Mouse (Mus musculus) neural tube, embryonic 13.5 days (tissue): Measurements from ENCODE around the gene Prps1l3. TPM values are rescaled to one million over a fixed set of nuclear protein-coding genes. Genes with fewer than 3 reads are reported as not detected.
"Not testable (repeated sequence)": the region's sequence is repeated elsewhere in the genome, so short reads cannot be mapped to it uniquely, and the experiment has no call there.

Source experiments
- ATAC-seq: fragments of 200-750 bp; cut with Nextera tagmentation; 2 replicates; pipeline ENCODE4 v1.8.0; 2017; ENCODE audit warnings: low read depth, mild to moderate bottlenecking, moderate TSS enrichment, moderate library complexity
- H3K27ac ChIP-seq: fragments of 300-500 bp; sonication (generic); replicated peaks from 2 replicates; pipeline ENCODE4 v1.5.1; 2015; ENCODE audit warnings: moderate library complexity, mild to moderate bottlenecking, inconsistent platforms
- H3K27me3 ChIP-seq: fragments of 300-500 bp; sonication (generic); 2 replicates; pipeline ENCODE4 v1.6.1; 2015; ENCODE audit warnings: mild to moderate bottlenecking, inconsistent platforms
- H3K36me3 ChIP-seq: fragments of 300-500 bp; sonication (generic); 2 replicates; pipeline ENCODE4 v1.6.1; 2015; ENCODE audit warnings: mild to moderate bottlenecking, inconsistent platforms
- H3K4me1 ChIP-seq: fragments of 300-500 bp; sonication (generic); replicated peaks from 2 replicates; pipeline ENCODE4 v1.6.1; 2015; ENCODE audit warnings: inconsistent platforms
- H3K4me2 ChIP-seq: fragments of 300-500 bp; sonication (generic); 2 replicates; pipeline ENCODE4 v1.6.1; 2015; ENCODE audit warnings: inconsistent platforms, mild to moderate bottlenecking, moderate library complexity
- H3K4me3 ChIP-seq: fragments of 300-500 bp; sonication (generic); 2 replicates; pipeline ENCODE4 v1.5.1; 2015; ENCODE audit warnings: mild to moderate bottlenecking, inconsistent platforms
- H3K9ac ChIP-seq: fragments of 300-500 bp; sonication (generic); 2 replicates; pipeline ENCODE4 v1.6.1; 2015; ENCODE audit warnings: moderate library complexity, mild to moderate bottlenecking, inconsistent platforms
- H3K9me3 ChIP-seq: fragments of 300-500 bp; sonication (generic); 2 replicates; pipeline ENCODE4 v1.6.1; 2016; ENCODE audit warnings: inconsistent platforms
- WGBS: fragments of 180-500 bp; shearing (Covaris S2); methylation state at CpG from one replicate; pipeline ENCODE4 v1.1.7; 2015; 5-methylcytosine and 5-hydroxymethylcytosine counted together
- polyA plus RNA-seq: library from polyadenylated mRNA; unstranded; fragments of >200 nt; fragmentation: Nextera tagmentation; extraction: Ambion mirVana; gene quantifications from 2 replicates; pipeline ENCODE4 v1.2.1, GENCODE M21; 2015

Gene Prps1l3
- polyA plus RNA-seq, 1 experiment from 2014 or later, result 29.3 TPM

DNA sequence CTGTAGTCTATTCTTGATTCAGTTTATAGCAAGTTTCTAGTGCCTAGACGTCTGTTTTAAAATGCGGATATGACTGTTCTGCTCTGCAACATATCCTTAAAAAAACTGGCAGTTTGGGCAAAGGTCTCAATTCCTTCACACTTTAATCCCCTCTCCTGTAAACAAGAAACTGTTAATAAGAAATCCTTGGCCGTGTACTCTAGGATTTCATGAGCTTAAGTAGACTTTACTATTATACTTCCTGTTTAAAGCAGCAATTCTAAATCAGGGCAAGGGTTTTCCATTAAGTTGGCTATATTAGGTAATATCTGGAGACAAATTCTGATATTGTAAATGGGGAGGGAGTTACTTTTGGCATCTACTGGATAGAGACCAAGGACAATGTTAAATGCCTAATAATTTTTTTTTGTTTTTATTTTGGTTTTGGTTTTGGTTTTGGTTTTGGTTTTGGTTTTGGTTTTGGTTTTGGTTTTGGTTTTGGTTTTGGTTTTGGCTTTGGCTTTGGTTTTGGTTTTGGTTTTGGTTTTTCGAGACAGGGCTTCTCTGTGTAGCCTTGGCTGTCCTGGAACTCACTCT is 25.8 kb upstream of the Prps1l3 start:
- Histone ChIP-seq H3K9me3 (no peaks in the 10 kb centered on the region), H3K27ac (no peak overlapping the region), H3K4me1 (no peaks in the 10 kb centered on the region), H3K4me3 (no peak overlapping the region), H3K36me3 (no peaks in the 10 kb centered on the region), H3K4me2 (no peak overlapping the region), H3K9ac (no peak overlapping the region), H3K27me3 (no peaks in the 10 kb centered on the region)
- no peak for ATAC-seq
- WGBS, result 90% methylated on average over 4 of the region's 4 CpGs

DNA sequence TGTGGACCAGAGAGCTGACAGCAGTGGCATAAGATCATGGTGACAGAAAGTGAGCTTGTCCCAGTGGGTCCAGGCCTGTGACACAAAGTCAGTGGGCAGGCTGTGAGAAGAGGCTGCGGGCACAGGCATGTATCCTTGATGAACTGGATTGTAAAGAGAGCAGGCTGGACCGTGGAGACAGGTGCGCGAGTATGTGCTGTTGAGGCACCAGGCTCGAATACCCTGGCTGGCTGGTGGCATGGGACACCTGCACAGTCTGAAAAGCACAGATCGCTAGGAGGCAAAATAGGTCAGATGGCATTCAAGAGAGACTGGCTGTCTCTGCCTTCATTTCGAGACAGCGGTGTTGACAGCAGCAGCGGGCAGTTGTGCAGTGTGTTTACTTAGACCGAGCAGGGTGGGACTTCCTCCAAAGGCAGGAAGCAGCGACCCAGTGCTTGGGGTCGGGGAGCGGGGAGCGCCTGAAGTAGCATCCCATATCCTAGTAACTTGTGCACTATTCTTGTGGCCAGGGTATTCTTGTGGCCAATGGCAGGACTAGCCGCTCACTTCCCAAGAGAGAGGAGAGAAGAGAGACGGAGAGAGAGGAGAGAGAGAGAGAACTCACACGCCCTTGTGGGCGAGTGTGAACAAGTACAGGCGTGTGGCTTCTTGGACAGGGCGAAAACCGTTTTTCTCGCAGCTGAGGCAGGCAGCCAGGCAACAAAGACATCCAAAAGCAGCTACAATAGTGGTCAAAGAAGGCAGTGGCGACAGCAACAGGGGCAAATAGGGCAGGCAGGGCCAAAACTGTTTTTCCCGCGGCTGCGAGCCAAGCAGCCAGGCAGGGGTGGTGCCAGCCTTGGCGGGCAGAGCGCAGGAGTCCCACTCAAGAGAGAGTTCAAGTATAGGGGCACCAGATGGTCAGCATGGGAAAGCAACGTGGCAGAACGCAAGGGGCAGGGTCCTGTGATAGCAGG is 18.6 kb upstream of the Prps1l3 start:
- H3K4me1 ChIP-seq, result peaks cover 8% of the 10 kb centered on the region
- ATAC-seq, result peak; percentile 75
- no peaks in the 10 kb centered on the region for H3K27me3 ChIP-seq
- 9% methylated on average over 30 of the region's 30 CpGs for WGBS
- H3K4me3 ChIP-seq, result peak overlapping the region; percentile 48
- H3K9ac ChIP-seq, result peak overlapping the region; percentile 72
- no peaks in the 10 kb centered on the region for H3K36me3 ChIP-seq
- 0 out of 2 replicates have a peak overlapping the region, but pooled peaks have one; percentile 19 for H3K27ac ChIP-seq
- H3K9me3 ChIP-seq, result no peaks in the 10 kb centered on the region
- H3K4me2 ChIP-seq, result peak overlapping the region; percentile 84

DNA sequence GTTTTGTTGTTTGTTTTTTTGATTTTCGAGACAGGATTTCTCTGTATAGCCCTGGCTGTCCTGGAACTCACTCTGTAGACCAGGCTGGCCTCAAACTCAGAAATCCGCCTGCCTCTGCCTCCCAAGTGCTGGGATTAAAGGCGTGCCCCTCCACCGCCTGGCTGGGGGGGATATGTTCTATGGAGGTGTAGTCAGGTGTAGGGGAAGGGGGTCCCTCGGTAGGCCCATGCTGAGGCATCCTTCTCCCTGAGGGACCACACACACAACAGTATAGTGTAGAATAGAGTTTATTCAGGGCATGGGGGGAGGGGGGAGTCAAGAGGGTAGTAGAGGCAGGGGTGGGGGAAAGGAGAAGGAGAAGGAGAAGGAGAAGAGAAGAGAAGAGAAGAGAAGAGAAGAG is 17.7 kb upstream of the Prps1l3 start:
- peak overlapping the region; percentile 84; the same call in 1 of the 2 replicates for H3K4me2 ChIP-seq
- not testable (repeated sequence) for H3K9ac ChIP-seq, H3K36me3 ChIP-seq, H3K4me3 ChIP-seq, H3K27ac ChIP-seq, H3K4me1 ChIP-seq, H3K27me3 ChIP-seq, H3K9me3 ChIP-seq
- peak; percentile 58; the same call in 1 of the 2 replicates for ATAC-seq
- 86% methylated on average over 5 of the region's 5 CpGs for WGBS

DNA sequence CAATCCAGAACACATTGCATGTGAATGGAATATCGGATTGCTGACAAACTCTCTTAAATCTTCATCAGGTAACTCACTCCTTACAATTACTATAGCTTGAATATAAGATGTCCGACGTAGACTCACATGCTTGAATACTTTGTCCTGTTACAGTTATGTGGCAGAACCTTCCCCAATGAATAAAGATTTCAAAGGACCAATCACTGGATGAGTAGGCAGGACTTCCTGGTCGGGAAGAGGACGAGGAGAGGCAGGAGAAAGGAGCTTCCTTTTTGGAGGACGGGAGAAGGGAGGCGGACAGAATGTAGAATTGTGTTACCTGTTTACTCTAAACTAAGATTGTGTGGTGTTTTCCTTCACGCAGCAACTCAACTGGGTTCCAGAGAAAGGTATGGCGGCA is 3.8 kb upstream of the Prps1l3 start:
- Histone ChIP-seq H3K36me3 (no peaks in the 10 kb centered on the region), H3K27me3 (no peaks in the 10 kb centered on the region), H3K4me1 (peaks cover 10% of the 10 kb centered on the region), H3K9ac (no peak overlapping the region), H3K4me3 (no peak overlapping the region), H3K4me2 (no peak overlapping the region), H3K9me3 (no peaks in the 10 kb centered on the region), H3K27ac (no peak overlapping the region)
- no peak for ATAC-seq
- 89% methylated on average over 9 of the region's 9 CpGs for WGBS

DNA sequence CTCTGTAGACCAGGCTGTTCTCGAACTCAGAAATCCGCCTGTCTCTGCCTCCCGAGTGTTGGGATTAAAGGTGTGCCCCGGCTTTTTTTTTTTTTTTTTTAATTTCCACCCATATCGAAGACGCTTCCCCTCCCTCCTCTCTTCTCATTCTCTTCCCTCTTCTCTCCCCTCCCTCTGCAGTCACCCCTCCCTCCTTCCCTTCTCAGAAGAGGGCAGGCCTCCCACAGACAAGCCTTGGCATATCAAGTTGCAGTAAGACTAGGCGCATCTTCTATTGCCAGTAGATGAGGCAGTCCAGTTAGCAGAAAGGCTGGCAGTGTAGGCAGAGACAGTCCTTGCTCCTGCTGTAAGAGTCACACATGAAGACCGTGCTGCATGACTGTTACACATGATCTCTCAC is 2.4 kb upstream of the Prps1l3 start:
- ATAC-seq, result no peak
- Histone ChIP-seq H3K4me2 (no peak overlapping the region), H3K27ac (no peak overlapping the region), H3K27me3 (no peaks in the 10 kb centered on the region), H3K9ac (no peak overlapping the region), H3K4me3 (no peak overlapping the region), H3K4me1 (peaks cover 15% of the 10 kb centered on the region), H3K9me3 (no peaks in the 10 kb centered on the region), H3K36me3 (no peaks in the 10 kb centered on the region)
- WGBS, result 91% methylated on average over 4 of the region's 8 CpGs

DNA sequence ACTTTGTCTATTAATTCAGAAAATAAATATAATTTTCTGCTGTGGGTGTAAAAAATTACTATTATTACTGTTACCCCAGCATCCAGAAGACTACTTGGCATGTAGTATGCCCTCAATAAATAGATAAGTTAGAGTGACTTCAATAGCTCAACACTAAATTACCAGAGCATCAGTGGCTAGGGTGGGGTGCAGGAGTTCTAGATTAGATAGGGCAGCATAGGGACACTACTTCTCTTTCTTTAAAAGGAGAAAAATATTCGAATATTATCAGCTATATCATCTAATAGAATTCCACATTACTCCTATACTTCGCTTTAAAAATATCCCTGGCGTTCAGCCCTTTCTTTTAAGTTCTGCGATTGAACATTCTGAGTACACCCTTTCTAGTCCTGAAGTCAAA is 509 bp upstream of the Prps1l3 start:
- peak; percentile 30; the same call in 1 of the 2 replicates for ATAC-seq
- Histone ChIP-seq H3K27ac (peak overlapping the region; percentile 84), H3K9me3 (no peaks in the 10 kb centered on the region), H3K4me1 (peaks cover 15% of the 10 kb centered on the region), H3K4me2 (peak overlapping the region; percentile 67), H3K27me3 (no peaks in the 10 kb centered on the region), H3K9ac (peak overlapping the region; percentile 85), H3K4me3 (peak overlapping the region; percentile 71), H3K36me3 (no peaks in the 10 kb centered on the region)
- 38% methylated on average over 4 of the region's 4 CpGs for WGBS

DNA sequence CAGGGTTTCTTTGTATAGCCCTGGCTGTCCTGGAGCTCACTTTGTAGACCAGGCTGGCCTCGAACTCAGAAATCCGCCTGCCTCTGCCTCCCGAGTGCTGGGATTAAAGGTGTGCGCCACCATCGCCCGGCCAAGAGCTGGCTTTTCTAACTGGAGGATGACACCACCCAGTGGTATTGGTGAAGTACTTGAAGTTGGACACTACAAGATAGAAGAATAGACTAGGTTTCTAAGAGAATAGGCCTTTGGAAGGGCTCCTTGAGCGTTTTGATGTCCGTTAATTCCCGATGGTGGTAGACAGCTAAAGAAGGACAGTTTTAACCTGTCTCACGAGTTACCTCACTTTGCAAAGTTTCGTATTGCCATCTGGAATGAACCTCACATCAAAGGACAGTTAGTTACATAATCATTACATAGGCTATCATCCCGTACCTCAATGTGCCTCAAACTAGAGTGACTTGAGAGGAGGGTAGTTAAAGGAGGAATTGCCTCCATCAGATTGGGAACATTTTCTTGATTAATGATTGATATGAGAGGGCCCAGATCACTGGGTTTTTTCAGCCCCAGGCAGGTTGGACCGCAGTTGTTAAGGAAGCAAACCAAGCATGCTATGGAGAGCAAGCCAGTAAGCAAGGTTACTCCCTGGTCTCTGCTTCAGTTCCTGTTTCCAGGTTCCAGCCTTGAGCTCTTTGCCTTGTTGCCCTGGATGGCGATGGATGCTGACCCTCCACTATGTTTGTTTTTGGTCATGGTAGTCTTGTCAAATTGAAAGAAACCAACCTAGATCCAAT is 1.1 kb downstream of the Prps1l3 start:
- Histone ChIP-seq H3K4me3 (peak overlapping the region; percentile 71), H3K27me3 (no peaks in the 10 kb centered on the region), H3K4me1 (peaks cover 15% of the 10 kb centered on the region), H3K27ac (no peak overlapping the region), H3K4me2 (peak overlapping the region; percentile 67), H3K36me3 (no peaks in the 10 kb centered on the region), H3K9me3 (no peaks in the 10 kb centered on the region), H3K9ac (0 out of 2 replicates have a peak overlapping the region, but pooled peaks have one; percentile 85)
- peak; percentile 3; the same call in 1 of the 2 replicates for ATAC-seq
- WGBS, result 75% methylated on average over 14 of the region's 14 CpGs

DNA sequence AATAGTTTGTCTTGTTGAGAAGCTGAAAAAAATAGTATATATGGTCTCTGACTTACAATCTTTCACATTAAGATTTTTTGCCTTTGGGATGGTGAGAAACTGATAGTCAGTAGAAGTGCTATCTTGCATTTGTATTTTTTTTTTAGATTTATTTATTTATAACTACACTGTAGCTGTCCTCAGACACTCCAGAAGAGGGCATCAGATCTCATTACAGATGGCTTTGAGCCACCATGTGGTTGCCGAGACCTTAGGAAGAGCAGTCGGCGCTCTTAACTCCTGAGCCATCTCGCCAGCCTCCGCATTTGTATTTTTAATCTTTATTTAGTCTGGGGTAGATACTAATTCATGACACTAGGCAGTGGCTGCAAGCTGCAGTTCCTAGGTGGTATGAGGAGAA is 3.2 kb downstream of the Prps1l3 start:
- no peaks in the 10 kb centered on the region for H3K9me3 ChIP-seq
- H3K4me2 ChIP-seq, result no peak overlapping the region
- peaks cover 15% of the 10 kb centered on the region for H3K4me1 ChIP-seq
- H3K27me3 ChIP-seq, result no peaks in the 10 kb centered on the region
- no peak overlapping the region for H3K27ac ChIP-seq
- 84% methylated on average over 5 of the region's 5 CpGs for WGBS
- ATAC-seq, result no peak
- no peak overlapping the region for H3K9ac ChIP-seq
- H3K36me3 ChIP-seq, result peaks cover 3% of the 10 kb centered on the region
- no peak overlapping the region for H3K4me3 ChIP-seq

DNA sequence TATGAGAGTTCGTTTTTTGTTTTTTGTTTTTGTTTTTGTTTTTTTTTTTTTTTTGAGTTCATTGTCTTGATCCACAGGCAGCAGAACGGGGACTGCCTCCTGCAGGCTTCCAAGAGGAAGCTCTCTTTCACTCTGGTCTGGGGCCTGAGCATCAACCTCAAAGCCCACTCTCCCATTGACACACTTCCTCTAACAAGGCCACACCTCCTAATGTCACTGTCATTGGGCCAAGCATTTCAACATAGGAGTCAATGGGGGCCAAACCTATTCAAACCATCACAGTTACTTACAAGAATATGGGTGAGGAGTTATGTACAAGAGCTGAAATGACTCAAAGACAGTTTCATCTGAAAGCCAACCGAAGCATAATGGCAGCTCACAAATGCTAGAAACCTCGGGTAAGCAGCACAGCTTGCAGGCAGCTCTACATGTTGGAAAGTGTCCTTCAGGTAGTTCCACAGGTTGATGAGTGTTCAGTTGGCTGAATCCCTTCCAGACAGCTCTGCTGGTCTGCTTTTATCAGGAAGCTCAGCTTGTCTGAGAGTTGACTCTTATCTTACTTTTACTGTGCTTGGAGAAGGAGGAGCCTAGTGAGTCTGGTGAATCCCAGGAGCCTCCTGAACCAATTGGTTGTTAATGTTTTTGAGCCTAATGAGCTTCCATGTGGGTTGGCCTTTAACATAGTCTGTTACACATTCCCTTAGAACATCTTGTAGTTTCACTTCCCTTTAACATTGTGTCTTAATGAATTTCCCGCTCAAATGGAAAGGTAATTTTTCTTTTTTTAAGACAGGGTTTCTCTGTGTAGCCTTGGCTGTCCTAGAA is 13.7 kb downstream of the Prps1l3 start:
- H3K9ac ChIP-seq, result no peak overlapping the region
- peaks cover 24% of the 10 kb centered on the region for H3K36me3 ChIP-seq
- ATAC-seq, result no peak
- H3K27me3 ChIP-seq, result no peaks in the 10 kb centered on the region
- WGBS, result 86% methylated on average over 5 of the region's 5 CpGs
- no peak overlapping the region for H3K4me3 ChIP-seq
- no peaks in the 10 kb centered on the region for H3K9me3 ChIP-seq
- no peak overlapping the region for H3K4me2 ChIP-seq
- H3K4me1 ChIP-seq, result no peaks in the 10 kb centered on the region
- no peak overlapping the region for H3K27ac ChIP-seq

DNA sequence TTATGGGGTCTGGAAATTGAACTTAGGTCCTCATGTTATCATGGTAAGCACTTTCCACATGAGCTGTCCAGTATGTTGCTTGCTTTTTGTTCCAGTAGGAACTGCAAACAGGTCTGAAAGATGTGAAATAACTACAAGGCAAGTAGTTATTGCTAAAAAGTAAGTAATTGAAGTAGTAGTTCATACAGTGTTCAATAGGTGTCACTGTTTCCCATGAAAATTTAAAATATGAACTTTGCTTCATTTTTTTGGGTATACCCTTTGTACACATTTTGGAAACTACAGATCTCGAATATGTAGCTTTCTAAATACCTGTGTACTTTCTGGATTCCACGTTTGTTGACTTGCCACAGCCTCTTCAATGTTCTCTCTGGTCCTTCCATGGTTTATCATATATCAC is 28.4 kb downstream of the Prps1l3 start:
- Histone ChIP-seq H3K4me1 (no peaks in the 10 kb centered on the region), H3K4me2 (no peak overlapping the region), H3K36me3 (no peaks in the 10 kb centered on the region), H3K9me3 (no peaks in the 10 kb centered on the region), H3K4me3 (no peak overlapping the region), H3K27me3 (no peaks in the 10 kb centered on the region), H3K27ac (no peak overlapping the region), H3K9ac (no peak overlapping the region)
- ATAC-seq, result no peak
- WGBS, result 65% methylated on average over 2 of the region's 2 CpGs

DNA sequence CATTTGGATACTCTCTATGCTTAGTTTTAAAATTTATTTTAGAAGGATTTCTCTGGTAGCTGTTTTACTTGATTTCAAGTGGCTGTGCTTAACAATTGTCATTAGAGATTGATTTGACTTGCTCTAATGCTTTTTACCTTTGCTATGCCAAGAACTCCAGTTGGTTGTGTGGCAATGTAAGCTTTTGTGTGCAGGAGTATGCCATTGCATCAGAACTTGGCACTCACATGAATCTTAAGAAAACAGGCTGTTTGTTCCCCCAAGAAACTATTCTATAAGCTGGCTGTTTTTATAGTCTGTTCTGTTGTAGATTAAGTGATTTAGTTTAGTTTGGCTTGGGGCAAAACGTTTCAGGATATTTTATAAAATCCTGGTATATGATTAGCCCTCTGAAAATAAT is 45.2 kb downstream of the Prps1l3 start:
- Histone ChIP-seq H3K4me3 (no peak overlapping the region), H3K27me3 (no peaks in the 10 kb centered on the region), H3K27ac (no peak overlapping the region), H3K4me1 (no peaks in the 10 kb centered on the region), H3K9ac (no peak overlapping the region), H3K9me3 (no peaks in the 10 kb centered on the region), H3K4me2 (no peak overlapping the region), H3K36me3 (no peaks in the 10 kb centered on the region)
- ATAC-seq, result no peak
- WGBS, result 49% methylated on average over 1 of the region's 1 CpGs
